Mouse (Mus musculus) embryonic facial prominence, embryonic 13.5 days (tissue): Measurements from ENCODE around the gene A730009L09Rik. TPM values are rescaled to one million over a fixed set of nuclear protein-coding genes. Genes with fewer than 3 reads are reported as not detected.

ENCODE experiments used
- ATAC-seq: fragments of 200-750 bp; cut with Nextera tagmentation; 2 replicates; pipeline ENCODE4 v1.8.0; 2017; ENCODE audit warnings: low read depth; ENCODE audit not compliant: insufficient number of reproducible peaks, insufficient read depth, low FRiP score, low TSS enrichment
- H3K27ac ChIP-seq: fragments of 300-500 bp; sonication (generic); 2 replicates; pipeline ENCODE4 v1.5.1; 2015; ENCODE audit warnings: moderate library complexity, mild to moderate bottlenecking, inconsistent platforms
- H3K27me3 ChIP-seq: fragments of 300-500 bp; sonication (generic); 2 replicates; pipeline ENCODE4 v1.6.1; 2015; ENCODE audit warnings: mild to moderate bottlenecking, inconsistent platforms
- H3K36me3 ChIP-seq: fragments of 300-500 bp; sonication (generic); 2 replicates; pipeline ENCODE4 v1.6.1; 2015; ENCODE audit warnings: mild to moderate bottlenecking, inconsistent platforms
- H3K4me1 ChIP-seq: fragments of 300-500 bp; sonication (generic); 2 replicates; pipeline ENCODE4 v1.6.1; 2015; ENCODE audit warnings: inconsistent platforms
- H3K4me2 ChIP-seq: fragments of 300-500 bp; sonication (generic); 2 replicates; pipeline ENCODE4 v1.6.1; 2015; ENCODE audit warnings: moderate library complexity, mild to moderate bottlenecking, inconsistent platforms
- H3K4me3 ChIP-seq: fragments of 300-500 bp; sonication (generic); 2 replicates; pipeline ENCODE4 v1.5.1; 2015; ENCODE audit warnings: mild to moderate bottlenecking, inconsistent platforms
- H3K9ac ChIP-seq: fragments of 300-500 bp; sonication (generic); 2 replicates; pipeline ENCODE4 v1.6.1; 2015; ENCODE audit warnings: mild to moderate bottlenecking, inconsistent platforms
- H3K9me3 ChIP-seq: fragments of 300-500 bp; sonication (generic); 2 replicates; pipeline ENCODE4 v1.6.1; 2016; ENCODE audit warnings: inconsistent platforms
- WGBS: fragments of 180-500 bp; shearing (Covaris S2); methylation state at CpG from one replicate; pipeline ENCODE4 v1.1.7; 2015; ENCODE audit warnings: mixed read lengths; 5-methylcytosine and 5-hydroxymethylcytosine counted together
- polyA plus RNA-seq: library from polyadenylated mRNA; unstranded; fragments of >200 nt; fragmentation: Nextera tagmentation; extraction: Ambion mirVana; gene quantifications from 2 replicates; pipeline ENCODE4 v1.2.1, GENCODE M21; 2015

A730009L09Rik gene
- polyA plus RNA-seq, 1 experiment from 2014 or later: not detected

- Histone ChIP-seq H3K36me3 (no peaks in the 10 kb centered on the region), H3K27me3 (no peaks in the 10 kb centered on the region), H3K4me2 (no peak overlapping the region), H3K9ac (no peak overlapping the region), H3K4me3 (no peak overlapping the region), H3K9me3 (no peaks in the 10 kb centered on the region), H3K4me1 (no peaks in the 10 kb centered on the region), H3K27ac (no peak overlapping the region)
- no peak for ATAC-seq
- 87% methylated on average over 11 of the region's 11 CpGs for WGBS
Observed at GRCm38 (mm10) chr16:84521975-84522635, 7.2 kb downstream of the A730009L09Rik start.

GRCm38 (mm10) chr16:84523061-84523460 is 8.1 kb downstream of the A730009L09Rik start:
- H3K9ac ChIP-seq: no peak overlapping the region
- no peak overlapping the region for H3K4me2 ChIP-seq
- no peak for ATAC-seq
- 81% methylated on average over 5 of the region's 5 CpGs for WGBS
- H3K27me3 ChIP-seq: no peaks in the 10 kb centered on the region
- no peak overlapping the region for H3K27ac ChIP-seq
- H3K4me3 ChIP-seq: no peak overlapping the region
- no peaks in the 10 kb centered on the region for H3K9me3 ChIP-seq
- no peaks in the 10 kb centered on the region for H3K36me3 ChIP-seq
- no peaks in the 10 kb centered on the region for H3K4me1 ChIP-seq

DNA sequence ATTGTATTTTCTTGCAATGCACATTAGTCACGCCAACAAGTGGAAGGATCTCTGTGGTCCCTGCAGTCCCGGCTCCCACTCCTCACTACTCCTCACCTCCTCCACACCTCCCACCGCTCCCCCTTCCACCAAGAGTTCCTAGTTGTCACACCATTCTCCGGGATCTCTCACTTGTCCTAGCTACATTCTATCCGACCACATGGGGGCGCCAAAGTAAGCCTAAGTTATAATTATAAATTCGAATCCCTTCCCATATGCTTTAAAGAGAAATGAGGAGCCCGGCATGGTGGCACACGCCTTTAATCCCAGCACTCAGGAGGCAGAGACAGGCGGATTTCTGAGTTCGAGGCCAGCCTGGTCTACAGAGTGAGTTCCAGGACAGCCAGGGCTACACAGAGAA is 12.5 kb downstream of the A730009L09Rik start:
- no peaks in the 10 kb centered on the region for H3K9me3 ChIP-seq
- ATAC-seq: no peak
- H3K36me3 ChIP-seq: no peaks in the 10 kb centered on the region
- no peak overlapping the region for H3K4me3 ChIP-seq
- H3K27me3 ChIP-seq: no peaks in the 10 kb centered on the region
- no peak overlapping the region for H3K4me2 ChIP-seq
- no peak overlapping the region for H3K27ac ChIP-seq
- WGBS: 59% methylated on average over 11 of the region's 11 CpGs
- no peak overlapping the region for H3K9ac ChIP-seq
- no peaks in the 10 kb centered on the region for H3K4me1 ChIP-seq

DNA sequence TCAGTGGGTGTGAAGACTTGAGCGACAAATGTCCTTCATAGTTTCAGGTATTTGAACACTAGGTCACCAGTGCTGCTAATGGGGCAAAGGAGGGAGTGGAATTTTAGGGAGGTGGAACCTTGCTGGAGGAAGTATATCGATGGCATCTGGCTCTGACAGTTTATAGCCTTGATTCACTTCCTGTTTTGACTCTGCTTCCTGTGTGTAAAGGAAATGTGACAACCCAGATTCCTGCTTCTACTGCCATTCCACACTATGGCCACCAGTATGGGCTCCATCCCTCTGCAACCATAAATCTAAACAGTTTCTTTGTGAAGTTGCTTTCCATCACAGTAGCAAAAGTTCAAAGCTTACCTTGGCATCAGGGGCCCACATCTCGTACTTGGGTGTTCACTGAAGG is 17.9 kb downstream of the A730009L09Rik start:
- Histone ChIP-seq H3K36me3 (no peaks in the 10 kb centered on the region), H3K27ac (no peak overlapping the region), H3K4me3 (no peak overlapping the region), H3K9ac (no peak overlapping the region), H3K27me3 (no peaks in the 10 kb centered on the region), H3K9me3 (no peaks in the 10 kb centered on the region), H3K4me1 (no peaks in the 10 kb centered on the region), H3K4me2 (no peak overlapping the region)
- ATAC-seq: no peak
- 86% methylated on average over 3 of the region's 3 CpGs for WGBS

GRCm38 (mm10) chr16:84546059-84546458 is 31.1 kb downstream of the A730009L09Rik start:
- Histone ChIP-seq H3K9me3 (no peaks in the 10 kb centered on the region; the same call in 1 of the 2 replicates), H3K27ac (no peak overlapping the region), H3K4me3 (no peak overlapping the region), H3K4me2 (no peak overlapping the region), H3K27me3 (no peaks in the 10 kb centered on the region), H3K36me3 (no peaks in the 10 kb centered on the region), H3K4me1 (no peaks in the 10 kb centered on the region; the same call in 1 of the 2 replicates), H3K9ac (no peak overlapping the region)
- WGBS: 91% methylated on average over 4 of the region's 4 CpGs
- ATAC-seq: no peak

DNA sequence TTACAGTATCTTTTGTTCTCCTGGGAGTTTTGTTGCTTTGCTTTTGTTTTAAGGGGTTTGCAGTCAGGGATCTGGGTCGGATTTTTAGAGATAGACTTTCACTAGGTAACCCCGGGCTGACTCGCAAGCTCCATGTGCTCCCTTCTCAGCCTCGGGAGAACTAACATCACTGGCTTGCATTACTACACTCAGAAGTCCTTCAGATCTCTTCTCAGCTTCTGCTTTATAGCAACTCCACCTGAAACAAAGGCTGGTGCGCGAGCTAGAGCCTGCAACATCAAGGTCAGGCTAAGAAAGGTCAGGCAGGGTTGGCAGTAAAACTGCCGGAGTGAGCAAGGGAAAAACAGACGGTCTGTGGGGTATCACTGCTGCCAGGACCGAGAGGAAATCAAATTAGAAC is 34.2 kb downstream of the A730009L09Rik start:
- no peaks in the 10 kb centered on the region for H3K27me3 ChIP-seq
- no peak overlapping the region for H3K4me2 ChIP-seq
- no peak overlapping the region for H3K4me3 ChIP-seq
- no peak for ATAC-seq
- no peaks in the 10 kb centered on the region; the same call in 1 of the 2 replicates for H3K9me3 ChIP-seq
- WGBS: 50% methylated on average over 9 of the region's 9 CpGs
- H3K9ac ChIP-seq: no peak overlapping the region
- no peaks in the 10 kb centered on the region for H3K36me3 ChIP-seq
- H3K27ac ChIP-seq: no peak overlapping the region
- no peaks in the 10 kb centered on the region; the same call in 1 of the 2 replicates for H3K4me1 ChIP-seq

DNA sequence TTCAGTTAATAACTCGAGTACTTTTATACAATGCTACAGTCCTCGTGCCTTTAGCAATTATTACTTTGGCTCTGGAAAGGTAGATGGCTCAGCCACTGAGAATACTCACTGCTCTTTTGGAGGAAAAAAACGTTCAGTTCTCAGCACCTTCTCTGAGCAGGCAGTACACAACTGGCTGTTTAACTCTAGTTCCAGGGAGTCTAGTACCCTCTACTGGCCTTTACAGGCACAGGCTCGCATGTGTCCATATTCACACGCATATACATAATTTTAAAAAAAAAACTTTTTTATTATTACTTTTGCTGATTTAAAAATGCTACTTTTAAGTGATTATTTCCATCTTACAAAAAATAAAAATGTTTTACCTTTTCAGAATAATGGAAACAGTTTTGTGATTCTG is 35.5 kb downstream of the A730009L09Rik start:
- Histone ChIP-seq H3K4me1 (no peaks in the 10 kb centered on the region; the same call in 1 of the 2 replicates), H3K27me3 (no peaks in the 10 kb centered on the region), H3K4me3 (no peak overlapping the region), H3K36me3 (no peaks in the 10 kb centered on the region), H3K9me3 (no peaks in the 10 kb centered on the region; the same call in 1 of the 2 replicates), H3K4me2 (no peak overlapping the region), H3K9ac (no peak overlapping the region), H3K27ac (no peak overlapping the region)
- ATAC-seq: no peak
- 82% methylated on average over 5 of the region's 5 CpGs for WGBS

- 82% methylated on average over 13 of the region's 13 CpGs for WGBS
- Histone ChIP-seq H3K9ac (no peak overlapping the region), H3K27me3 (no peaks in the 10 kb centered on the region), H3K4me1 (no peaks in the 10 kb centered on the region; the same call in 1 of the 2 replicates), H3K27ac (no peak overlapping the region), H3K4me2 (no peak overlapping the region), H3K36me3 (no peaks in the 10 kb centered on the region), H3K9me3 (no peaks in the 10 kb centered on the region), H3K4me3 (no peak overlapping the region)
- ATAC-seq: no peak
Observed at GRCm38 (mm10) chr16:84553981-84554380, 39.1 kb downstream of the A730009L09Rik start.

DNA sequence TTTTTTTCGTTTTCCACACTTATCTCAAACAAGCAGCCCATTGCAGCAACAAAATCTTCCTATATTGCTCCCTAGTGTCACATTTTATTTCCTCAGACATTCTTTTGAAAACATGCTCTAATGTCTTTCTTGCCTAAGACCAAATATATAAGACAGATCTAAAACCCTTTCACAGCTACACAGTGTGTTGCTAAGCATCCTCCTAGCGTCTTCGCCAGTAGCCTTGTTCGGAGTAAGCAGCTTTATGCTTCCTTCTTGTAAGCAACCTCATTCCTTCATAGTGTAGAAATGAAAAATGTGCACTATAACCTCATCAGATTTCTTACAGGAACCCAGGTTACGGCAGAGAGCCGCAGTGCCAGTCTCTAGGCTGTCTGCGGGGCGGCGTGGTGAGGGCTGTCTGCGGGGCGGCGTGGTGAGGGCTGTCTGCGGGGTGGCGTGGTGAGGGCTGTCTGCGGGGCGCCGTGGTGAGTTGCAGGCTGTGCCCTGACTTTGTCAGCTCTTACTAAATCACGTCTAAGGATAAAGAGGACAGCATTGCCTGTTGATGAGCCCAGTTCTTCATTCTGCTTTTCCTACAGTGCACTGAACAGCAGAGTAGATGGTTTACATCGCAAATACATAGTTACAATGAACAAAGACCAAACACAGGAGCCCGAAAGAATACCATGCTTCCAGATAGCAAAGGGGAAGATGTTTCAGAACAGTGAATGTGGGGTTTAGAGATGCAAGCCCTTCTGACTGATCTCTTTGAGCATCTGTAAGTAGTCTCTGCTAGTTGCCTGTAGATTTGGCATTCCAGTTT is 43.4 kb downstream of the A730009L09Rik start:
- H3K27me3 ChIP-seq: no peaks in the 10 kb centered on the region
- no peaks in the 10 kb centered on the region for H3K4me1 ChIP-seq
- H3K27ac ChIP-seq: no peak overlapping the region
- no peak overlapping the region for H3K9ac ChIP-seq
- no peak overlapping the region for H3K4me3 ChIP-seq
- H3K36me3 ChIP-seq: no peaks in the 10 kb centered on the region
- no peaks in the 10 kb centered on the region for H3K9me3 ChIP-seq
- 55% methylated on average over 20 of the region's 20 CpGs for WGBS
- ATAC-seq: no peak
- peak overlapping the region; percentile 21 for H3K4me2 ChIP-seq

- Histone ChIP-seq H3K4me1 (no peaks in the 10 kb centered on the region), H3K27ac (no peak overlapping the region), H3K9ac (no peak overlapping the region), H3K9me3 (no peaks in the 10 kb centered on the region), H3K36me3 (no peaks in the 10 kb centered on the region), H3K4me2 (peak overlapping the region; percentile 44), H3K4me3 (no peak overlapping the region), H3K27me3 (no peaks in the 10 kb centered on the region)
- no peak for ATAC-seq
- 11% methylated on average over 9 of the region's 9 CpGs for WGBS
Observed at GRCm38 (mm10) chr16:84559569-84560278, 44.8 kb downstream of the A730009L09Rik start.

- H3K27me3 ChIP-seq: no peaks in the 10 kb centered on the region
- H3K27ac ChIP-seq: no peak overlapping the region
- H3K4me3 ChIP-seq: no peak overlapping the region
- no peaks in the 10 kb centered on the region for H3K36me3 ChIP-seq
- WGBS: 20% methylated on average over 7 of the region's 7 CpGs
- no peaks in the 10 kb centered on the region for H3K4me1 ChIP-seq
- no peak for ATAC-seq
- H3K4me2 ChIP-seq: peak overlapping the region; percentile 44
- no peaks in the 10 kb centered on the region for H3K9me3 ChIP-seq
- no peak overlapping the region for H3K9ac ChIP-seq
Observed at GRCm38 (mm10) chr16:84560279-84560602, 45.3 kb downstream of the A730009L09Rik start.
